Mouse (Mus musculus) embryonic fibroblast, embryonic 13.5 days (primary cell): ENCODE data around the gene Tmem242.

Experiments used
- CTCF ChIP-seq: IDR thresholded peaks from 2 replicates; pipeline ENCODE4 v1.5.1; 2011; ENCODE audit warnings: mild to moderate bottlenecking, control low read depth, low read length, moderate library complexity, borderline replicate concordance; ENCODE audit not compliant: insufficient read depth
- POLR2A ChIP-seq: IDR thresholded peaks from 2 replicates; pipeline ENCODE4 v1.6.1; 2011; ENCODE audit warnings: low read depth, mild to moderate bottlenecking, control low read depth, low read length, moderate library complexity

GRCm38 (mm10) chr17:5443260-5443659 is 3.2 kb upstream of the Tmem242 start:
- TF ChIP-seq POLR2A (no peak), CTCF (no peak)
